Mouse (Mus musculus) midbrain, embryonic 11.5 days (tissue): ENCODE measurements around the gene Ivns1abp. TPM values are rescaled to one million over a fixed set of nuclear protein-coding genes. Genes with fewer than 3 reads are reported as not detected.

Experiments
- ATAC-seq: fragments of 200-750 bp; cut with Nextera tagmentation; 2 replicates; pipeline ENCODE4 v1.8.0; 2017; ENCODE audit warnings: moderate TSS enrichment, moderate library complexity; ENCODE audit not compliant: low FRiP score
- DNase-seq: peaks from one replicate; pipeline ENCODE4 v3.0.0; 2015; ENCODE audit warnings: low spot score; ENCODE audit errors: missing footprints
- H3K27ac ChIP-seq: fragments of 300-500 bp; sonication (generic); 2 replicates; pipeline ENCODE4 v1.5.1; 2014; ENCODE audit warnings: low read depth, low read length
- H3K27me3 ChIP-seq: fragments of 300-500 bp; sonication (generic); 2 replicates; pipeline ENCODE4 v1.6.1; 2014; ENCODE audit warnings: mild to moderate bottlenecking, low read length, moderate library complexity, mixed read lengths; ENCODE audit not compliant: control insufficient read depth, insufficient read depth
- H3K36me3 ChIP-seq: fragments of 300-500 bp; sonication (generic); 2 replicates; pipeline ENCODE4 v1.6.1; 2014; ENCODE audit warnings: mild to moderate bottlenecking, low read length, moderate library complexity, mixed read lengths; ENCODE audit not compliant: control insufficient read depth, insufficient read depth
- H3K4me1 ChIP-seq: fragments of 300-500 bp; sonication (generic); 2 replicates; pipeline ENCODE4 v1.6.1; 2014; ENCODE audit warnings: low read length; ENCODE audit not compliant: control insufficient read depth, insufficient read depth
- H3K4me2 ChIP-seq: fragments of 300-500 bp; sonication (generic); 2 replicates; pipeline ENCODE4 v1.6.1; 2014; ENCODE audit warnings: mild to moderate bottlenecking, moderate library complexity
- H3K4me3 ChIP-seq: fragments of 300-500 bp; sonication (generic); 2 replicates; pipeline ENCODE4 v1.5.1; 2014; ENCODE audit warnings: low read depth, low read length
- H3K9ac ChIP-seq: fragments of 300-500 bp; sonication (generic); 2 replicates; pipeline ENCODE4 v1.6.1; 2014; ENCODE audit warnings: low read length
- H3K9me3 ChIP-seq: fragments of 300-500 bp; sonication (generic); 2 replicates; pipeline ENCODE4 v1.6.1; 2016; ENCODE audit warnings: low read length; ENCODE audit not compliant: control insufficient read depth
- WGBS: fragments of 180-500 bp; shearing (Covaris S2); extraction: QIAGEN DNeasy Blood & Tissue Kit; methylation state at CpG from one replicate; pipeline ENCODE4 v1.1.7; 2014; 5-methylcytosine and 5-hydroxymethylcytosine counted together
- polyA plus RNA-seq: library from polyadenylated mRNA; unstranded; fragments of >200 nt; fragmentation: Nextera tagmentation; extraction: Ambion mirVana; gene quantifications from 2 replicates; pipeline ENCODE4 v1.2.1, GENCODE M21; 2014

Gene Ivns1abp
- polyA plus RNA-seq, 1 experiment from 2014 or later: 434 TPM

DNA sequence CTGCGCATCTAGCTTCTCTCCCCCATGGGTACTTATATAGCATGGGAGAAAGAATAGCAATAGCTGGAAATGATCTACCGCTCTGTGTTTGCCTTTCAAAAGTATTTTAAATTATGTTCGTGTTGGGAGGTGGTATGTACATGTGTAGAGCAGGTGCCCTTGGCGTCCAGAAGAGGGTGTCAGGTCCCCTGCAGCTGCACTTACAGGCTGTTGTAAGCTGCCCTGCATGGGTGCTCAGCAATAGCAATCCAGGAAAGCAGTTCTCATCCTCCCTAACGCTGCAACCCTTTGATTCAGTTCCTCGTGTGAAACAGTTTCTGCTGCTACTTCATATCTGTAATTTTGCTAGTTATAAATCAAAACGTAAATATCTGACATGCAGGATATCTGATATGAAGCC, 14.7 kb upstream of the Ivns1abp start:
- Histone ChIP-seq H3K36me3 (no peaks in the 10 kb centered on the region), H3K4me3 (no peak overlapping the region), H3K4me2 (no peak overlapping the region), H3K4me1 (no peaks in the 10 kb centered on the region), H3K9ac (no peak overlapping the region), H3K27ac (no peak overlapping the region), H3K9me3 (no peaks in the 10 kb centered on the region), H3K27me3 (no peaks in the 10 kb centered on the region)
- WGBS: 83% methylated on average over 7 of the region's 7 CpGs
- no peak for ATAC-seq
- no peak for DNase-seq

DNA sequence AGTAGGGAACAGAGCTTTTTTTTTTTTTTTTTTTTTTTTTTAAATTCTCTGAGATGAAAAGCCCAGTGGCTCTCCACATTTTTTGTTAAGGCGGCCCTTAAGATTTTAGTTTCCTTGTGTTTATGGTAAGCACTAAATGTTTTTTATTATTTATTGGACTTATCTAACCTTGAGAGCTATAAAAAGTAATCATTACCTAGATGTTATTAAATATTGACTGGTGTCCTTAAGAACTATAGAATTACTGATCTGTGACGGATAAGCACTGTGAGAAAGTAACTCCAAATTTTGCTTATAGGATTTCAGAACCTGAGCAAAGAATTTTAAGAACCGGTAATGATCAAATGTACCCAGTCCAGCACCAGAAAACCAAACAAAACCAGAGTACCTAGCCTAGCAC, 11.5 kb upstream of the Ivns1abp start:
- H3K4me1 ChIP-seq: no peaks in the 10 kb centered on the region
- DNase-seq: no peak

DNA sequence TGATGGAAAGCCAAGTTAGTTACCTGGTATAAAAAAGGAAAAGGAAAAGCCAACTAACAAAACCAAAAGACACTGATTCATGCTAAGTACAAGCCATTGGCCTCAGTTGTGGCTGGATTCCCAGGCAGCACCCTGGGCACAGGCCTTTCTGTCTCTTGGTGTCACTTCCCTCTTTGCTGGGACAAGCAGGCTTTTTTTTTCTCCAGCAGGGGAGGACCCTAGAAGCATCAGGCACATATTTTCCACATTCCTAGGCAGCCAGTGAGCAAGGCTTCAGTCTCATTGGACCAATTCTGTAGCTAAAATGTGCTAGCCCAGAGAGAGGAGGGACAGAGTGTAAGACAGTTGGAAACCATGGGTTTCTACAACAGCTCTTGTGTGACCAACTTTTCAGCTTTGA, 6.0 kb upstream of the Ivns1abp start:
- H3K27ac ChIP-seq: no peak overlapping the region
- H3K9me3 ChIP-seq: no peaks in the 10 kb centered on the region
- no peaks in the 10 kb centered on the region for H3K36me3 ChIP-seq
- no peak overlapping the region for H3K4me3 ChIP-seq
- no peak overlapping the region for H3K4me2 ChIP-seq
- peaks cover 6% of the 10 kb centered on the region; the same call in 1 of the 2 replicates for H3K4me1 ChIP-seq
- DNase-seq (no peak), ATAC-seq (no peak)
- no peaks in the 10 kb centered on the region for H3K27me3 ChIP-seq
- H3K9ac ChIP-seq: no peak overlapping the region

More for the DNA sequence above, 11.5 kb upstream of the Ivns1abp start:
- Histone ChIP-seq H3K27ac (no peak overlapping the region), H3K9me3 (no peaks in the 10 kb centered on the region), H3K9ac (no peak overlapping the region), H3K4me2 (no peak overlapping the region), H3K27me3 (no peaks in the 10 kb centered on the region), H3K4me3 (no peak overlapping the region), H3K36me3 (no peaks in the 10 kb centered on the region)
- ATAC-seq: no peak
- WGBS: 94% methylated on average over 3 of the region's 3 CpGs

DNA sequence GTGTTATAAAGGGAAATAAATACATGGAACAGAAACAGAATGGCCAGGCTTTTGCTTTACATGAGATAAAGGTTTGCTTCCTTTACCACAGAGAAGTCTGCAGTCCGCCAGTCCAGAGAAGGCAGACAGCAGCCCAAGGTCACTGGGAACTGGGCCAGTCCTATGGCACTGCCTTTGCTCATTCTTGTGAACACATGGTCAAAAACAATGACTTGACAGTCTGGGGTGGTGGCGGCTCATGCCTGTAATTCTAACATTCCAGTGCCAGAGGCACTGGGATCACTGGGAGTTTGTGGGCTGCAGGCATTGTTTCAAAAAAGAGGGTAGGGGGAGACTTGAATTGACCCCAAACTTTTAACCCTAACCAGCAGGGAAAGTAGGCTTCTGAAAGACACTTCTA, 5.3 kb upstream of the Ivns1abp start:
- Histone ChIP-seq H3K36me3 (no peaks in the 10 kb centered on the region), H3K4me2 (no peak overlapping the region)
- 53% methylated on average over 2 of the region's 2 CpGs for WGBS

DNA sequence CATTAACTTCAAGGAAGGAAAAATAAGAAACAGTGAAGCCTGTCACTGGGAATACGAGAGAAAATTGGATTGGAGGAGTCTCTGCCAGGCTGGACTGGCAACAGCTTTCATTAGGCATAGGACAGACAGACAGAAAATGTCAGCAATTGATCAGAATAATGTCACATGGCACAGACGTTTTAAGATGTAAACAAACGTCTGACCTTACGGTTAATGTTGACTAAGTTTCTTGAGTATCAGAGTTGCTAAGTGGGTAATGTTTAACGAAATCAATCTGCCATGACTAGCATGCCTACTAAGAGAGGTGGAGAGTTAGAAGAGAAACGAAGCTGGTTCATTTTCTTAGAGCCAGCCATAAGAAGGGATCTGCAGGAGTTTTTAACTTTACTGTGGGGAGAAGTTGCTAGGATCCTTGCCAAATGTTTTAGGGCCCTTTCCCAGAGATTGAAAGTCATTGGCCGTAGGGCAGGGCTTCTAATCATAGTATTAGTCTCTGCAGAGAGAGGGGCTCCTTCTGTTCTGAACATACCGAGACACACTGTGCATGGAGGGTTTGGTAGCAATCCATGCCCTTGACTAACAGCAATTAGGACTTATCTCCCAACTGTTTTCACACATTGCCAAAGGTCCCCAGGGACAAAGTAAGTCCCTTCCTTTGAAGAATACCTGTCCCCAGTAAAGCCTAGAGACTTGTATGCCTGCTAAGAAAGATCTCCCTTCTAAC, 2.8 kb upstream of the Ivns1abp start:
- Histone ChIP-seq H3K4me3 (no peak overlapping the region), H3K9me3 (no peaks in the 10 kb centered on the region), H3K36me3 (no peaks in the 10 kb centered on the region), H3K27ac (no peak overlapping the region), H3K4me2 (no peak overlapping the region), H3K27me3 (no peaks in the 10 kb centered on the region), H3K4me1 (peaks cover 12% of the 10 kb centered on the region), H3K9ac (no peak overlapping the region)
- DNase-seq (no peak), ATAC-seq (no peak)
- WGBS: 79% methylated on average over 8 of the region's 8 CpGs

More for the DNA sequence above, 5.3 kb upstream of the Ivns1abp start:
- Histone ChIP-seq H3K9me3 (no peaks in the 10 kb centered on the region), H3K9ac (no peak overlapping the region), H3K4me1 (peaks cover 8% of the 10 kb centered on the region; the same call in 1 of the 2 replicates), H3K27me3 (no peaks in the 10 kb centered on the region), H3K27ac (no peak overlapping the region), H3K4me3 (no peak overlapping the region)
- DNase-seq (peak; percentile 54), ATAC-seq (no peak)

DNA sequence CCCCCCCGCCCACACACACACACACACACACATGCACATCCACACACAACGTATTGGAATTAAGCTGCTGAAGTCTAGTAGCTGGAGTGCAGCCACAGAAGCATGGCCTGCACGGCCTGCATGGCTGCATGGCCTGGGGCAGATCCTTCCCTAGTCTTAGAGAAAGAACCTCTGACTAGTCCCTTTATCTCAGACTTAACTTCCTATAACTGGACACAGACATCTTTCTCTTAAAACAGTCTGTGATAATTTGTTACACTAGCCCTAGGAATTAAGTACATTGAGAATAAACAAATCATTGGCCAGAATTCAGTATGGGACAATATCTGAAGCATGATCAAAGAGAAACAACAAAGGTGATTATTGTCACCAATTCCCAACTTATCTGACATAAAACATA, 2.0 kb upstream of the Ivns1abp start:
- Histone ChIP-seq H3K36me3 (no peaks in the 10 kb centered on the region), H3K4me2 (no peak overlapping the region)

DNA sequence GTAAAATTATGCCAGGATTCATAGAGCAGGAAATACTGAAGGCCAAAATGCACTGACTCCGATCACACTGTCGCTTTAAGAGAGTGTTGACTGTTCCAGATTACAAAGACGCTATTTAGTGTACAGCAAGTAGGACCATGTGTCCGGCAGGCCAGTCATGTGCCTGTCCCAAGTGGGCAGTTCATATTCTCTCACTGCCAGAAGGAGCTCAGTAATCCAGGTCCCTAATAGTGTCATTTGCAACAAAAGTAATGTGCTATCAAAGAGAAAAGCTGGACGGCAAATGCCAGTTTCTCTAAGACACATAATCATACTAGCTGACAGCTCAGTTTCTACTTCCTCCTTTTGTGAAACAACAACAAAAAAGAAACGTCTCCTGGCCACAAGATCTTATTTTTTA, 1.3 kb upstream of the Ivns1abp start:
- Histone ChIP-seq H3K36me3 (no peaks in the 10 kb centered on the region), H3K27ac (no peak overlapping the region), H3K27me3 (no peaks in the 10 kb centered on the region), H3K4me3 (no peak overlapping the region), H3K9me3 (no peaks in the 10 kb centered on the region), H3K9ac (no peak overlapping the region), H3K4me2 (no peak overlapping the region), H3K4me1 (peaks cover 19% of the 10 kb centered on the region)
- ATAC-seq: no peak
- DNase-seq: peak; percentile 79
- WGBS: 47% methylated on average over 6 of the region's 6 CpGs

More for the DNA sequence above, 2.0 kb upstream of the Ivns1abp start:
- 55% methylated on average over 3 of the region's 3 CpGs for WGBS
- ATAC-seq (no peak), DNase-seq (peak; percentile 70)
- no peaks in the 10 kb centered on the region for H3K9me3 ChIP-seq
- H3K4me3 ChIP-seq: no peak overlapping the region
- H3K9ac ChIP-seq: no peak overlapping the region
- H3K4me1 ChIP-seq: peaks cover 19% of the 10 kb centered on the region
- no peak overlapping the region for H3K27ac ChIP-seq
- H3K27me3 ChIP-seq: no peaks in the 10 kb centered on the region

DNA sequence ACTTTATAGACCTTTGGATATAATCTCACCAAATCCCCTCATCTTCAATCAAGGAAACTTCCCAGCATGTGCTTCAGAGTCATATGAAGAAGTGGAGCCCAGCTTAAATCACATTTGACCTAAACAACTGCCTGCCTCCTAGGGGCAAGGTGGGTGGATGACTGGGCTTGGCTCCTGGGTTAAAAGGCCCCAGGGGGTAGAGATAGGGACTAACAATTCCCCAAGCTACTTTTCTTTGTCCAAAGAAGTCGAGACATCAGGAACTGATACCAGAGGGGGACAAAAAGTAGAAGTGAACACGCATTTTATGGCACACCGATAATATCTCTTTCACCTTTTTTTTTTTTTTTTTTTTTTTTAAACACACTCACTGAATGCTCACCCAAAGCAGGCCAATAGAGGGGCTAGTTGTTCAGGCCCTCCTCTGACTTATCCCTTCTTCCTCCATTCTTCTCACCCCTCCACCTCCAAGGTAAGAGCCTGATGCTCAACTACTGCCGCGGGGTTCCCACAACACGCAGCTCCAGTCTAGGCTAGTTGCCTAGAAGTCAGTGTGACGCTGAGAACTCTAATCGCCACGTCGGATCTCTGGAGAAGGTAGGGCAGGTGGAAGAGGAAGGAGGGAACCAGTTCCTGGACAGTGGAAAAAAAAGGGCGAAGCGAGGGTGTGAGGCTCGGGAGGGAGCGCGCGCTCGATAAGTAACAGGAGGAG, 550 bp upstream of the Ivns1abp start:
- no peaks in the 10 kb centered on the region for H3K36me3 ChIP-seq
- ATAC-seq (no peak; the same call in none of the 2 replicates), DNase-seq (peak; percentile 86)
- H3K9ac ChIP-seq: peak overlapping the region; percentile 97
- peak overlapping the region; percentile 90 for H3K4me3 ChIP-seq
- peaks cover 19% of the 10 kb centered on the region for H3K4me1 ChIP-seq
- no peaks in the 10 kb centered on the region for H3K9me3 ChIP-seq
- H3K4me2 ChIP-seq: peak overlapping the region; percentile 62
- H3K27me3 ChIP-seq: no peaks in the 10 kb centered on the region
- H3K27ac ChIP-seq: no peak overlapping the region
- under 1% methylated on average over 17 of the region's 17 CpGs for WGBS

DNA sequence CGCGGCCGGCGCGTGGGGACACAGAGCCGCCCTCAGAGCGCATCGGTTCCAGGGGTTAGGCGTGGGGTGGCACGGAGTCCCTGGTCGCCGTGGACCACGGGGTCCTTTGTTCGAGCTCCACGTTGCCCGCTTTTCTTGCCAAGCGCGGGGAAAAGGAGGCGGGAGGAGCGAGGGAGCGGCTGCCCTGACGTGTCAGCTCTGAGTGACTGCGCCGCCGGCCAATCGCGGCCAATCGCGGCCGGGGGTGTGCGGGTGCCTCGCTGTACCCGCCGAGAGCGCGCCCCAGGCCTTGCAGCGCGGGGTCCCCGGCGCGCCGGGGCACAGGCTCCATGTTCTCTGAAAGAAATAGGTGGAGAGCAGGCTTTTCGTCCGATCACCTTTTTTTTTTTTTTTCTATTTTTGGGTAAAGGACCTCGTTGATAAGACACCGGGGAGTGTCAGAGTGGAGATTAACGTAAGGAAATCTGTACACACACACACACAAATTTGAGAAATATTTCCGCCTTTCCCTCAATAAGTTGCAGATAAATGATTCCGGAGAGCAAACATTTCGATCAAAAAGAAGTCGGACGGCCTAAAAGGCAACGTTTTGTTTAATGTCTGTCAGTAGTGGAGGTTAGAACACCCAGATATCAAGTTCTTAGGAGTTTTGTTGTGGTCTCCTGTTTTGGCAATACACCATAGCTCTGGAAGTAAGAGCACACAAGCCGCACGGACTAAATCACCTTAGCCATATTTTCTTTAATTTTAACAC, 1.0 kb downstream of the Ivns1abp start:
- Histone ChIP-seq H3K4me1 (peaks cover 16% of the 10 kb centered on the region), H3K9me3 (no peaks in the 10 kb centered on the region), H3K36me3 (peaks cover 2% of the 10 kb centered on the region; the same call in 1 of the 2 replicates), H3K27ac (peak overlapping the region; percentile 85), H3K4me3 (peak overlapping the region; percentile 90), H3K4me2 (peak overlapping the region; percentile 62), H3K9ac (peak overlapping the region; percentile 97), H3K27me3 (no peaks in the 10 kb centered on the region)
- under 1% methylated on average over 54 of the region's 55 CpGs for WGBS
- DNase-seq: peak; percentile 99
- peak; percentile 86 for ATAC-seq
